Mouse (Mus musculus) testis, adult 2 months (tissue): Measurements from ENCODE around the gene Dbndd2.

ENCODE experiments used
- CTCF ChIP-seq: fragments of 200-500 bp; IDR thresholded peaks from 2 replicates; pipeline ENCODE4 v1.5.1; 2012; ENCODE audit warnings: low read depth, mild to moderate bottlenecking, inconsistent platforms, low read length, moderate library complexity; ENCODE audit not compliant: control insufficient read depth, insufficient read depth, insufficient replicate concordance
- POLR2A ChIP-seq: fragments of 200-500 bp; IDR thresholded peaks from 2 replicates; pipeline ENCODE4 v1.6.1; 2012; ENCODE audit warnings: low read depth, mild to moderate bottlenecking, inconsistent platforms, low read length, moderate library complexity; ENCODE audit not compliant: control insufficient read depth

- TF ChIP-seq CTCF (no peak), POLR2A (no peak)
Observed at GRCm38 (mm10) chr2:164441731-164442130, 44.2 kb upstream of the Dbndd2 start.
